Mouse (Mus musculus): Measurements from ENCODE around the gene Fcrl1. TPM values are rescaled to one million over a fixed set of nuclear protein-coding genes. Genes with fewer than 3 reads are reported as not detected.

Gene Fcrl1
- 1.0 and 1.3 TPM in 2 replicates for polyA plus RNA-seq (2012; rRNA removed)

DNA sequence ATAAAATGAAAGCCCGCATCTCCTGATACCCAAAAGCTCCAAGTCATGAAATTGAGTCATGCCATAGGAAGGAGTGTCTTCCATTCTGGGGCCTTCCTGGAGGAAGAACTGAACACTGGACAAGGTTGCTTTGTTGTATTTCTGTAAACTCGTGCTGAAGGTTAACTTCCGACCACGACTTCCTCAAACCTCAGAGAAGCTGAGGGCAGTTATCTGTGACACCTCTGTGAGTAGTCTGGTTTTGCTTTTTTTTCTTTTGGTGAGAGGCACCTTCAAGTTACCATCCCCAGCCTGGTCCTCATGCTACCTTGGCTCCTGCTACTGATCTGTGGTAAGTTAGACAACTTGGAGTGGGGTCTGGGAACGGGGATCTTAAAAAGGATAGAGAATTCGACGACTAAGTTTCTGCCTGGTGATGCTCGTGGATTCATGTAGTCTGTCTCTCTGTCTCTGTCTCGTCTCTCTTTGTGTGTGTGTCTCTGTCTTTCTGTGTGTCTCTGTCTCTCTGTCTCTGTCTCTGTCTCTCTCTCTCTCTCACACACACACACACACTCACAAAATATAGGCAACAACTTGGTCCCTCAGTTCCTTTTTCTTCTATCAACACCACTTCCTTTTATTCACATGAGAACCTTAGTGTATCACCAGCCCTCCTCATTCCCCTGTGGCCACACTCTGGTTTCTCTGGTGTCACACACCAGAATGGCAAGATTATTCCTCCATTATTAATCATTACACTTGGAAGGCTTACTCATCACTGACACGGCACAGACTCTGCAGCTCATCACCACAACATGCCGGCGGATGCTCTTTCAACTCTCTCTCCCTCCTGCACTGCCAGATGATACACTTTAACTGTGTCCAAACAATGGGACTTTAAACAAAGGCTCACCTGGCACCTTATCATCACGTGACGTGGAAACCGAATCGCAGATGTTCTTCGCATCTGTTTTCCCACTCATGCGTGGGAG is at the start of gene Fcrl1:
Gene Fcrl1, plus strand, starts transcription at position 193 of the 971 bp plus-strand sequence.

DNA sequence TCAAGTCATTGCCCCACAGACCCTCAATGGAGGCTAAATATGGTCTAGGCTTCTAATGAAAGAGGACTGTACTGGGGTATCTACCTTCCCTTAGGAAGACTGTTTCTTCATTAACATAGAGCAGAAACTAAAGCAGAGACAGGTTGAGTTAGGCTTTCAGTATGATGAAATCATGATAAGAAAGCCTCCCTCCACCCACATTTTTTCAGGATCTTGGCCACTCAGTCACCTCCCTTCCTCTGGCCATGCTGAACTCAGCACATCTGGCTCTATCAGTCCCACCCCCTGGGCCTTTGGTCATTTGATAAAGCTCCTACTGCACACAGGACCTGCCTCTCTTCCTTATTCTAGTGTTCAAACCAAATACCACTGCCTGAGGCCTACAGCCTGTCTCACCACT is 18.6 kb upstream of the Fcrl1 start, which contains the start of gene Cd5l:
Gene Cd5l, plus strand, starts transcription at position 301 of the 400 bp plus-strand sequence.

DNA sequence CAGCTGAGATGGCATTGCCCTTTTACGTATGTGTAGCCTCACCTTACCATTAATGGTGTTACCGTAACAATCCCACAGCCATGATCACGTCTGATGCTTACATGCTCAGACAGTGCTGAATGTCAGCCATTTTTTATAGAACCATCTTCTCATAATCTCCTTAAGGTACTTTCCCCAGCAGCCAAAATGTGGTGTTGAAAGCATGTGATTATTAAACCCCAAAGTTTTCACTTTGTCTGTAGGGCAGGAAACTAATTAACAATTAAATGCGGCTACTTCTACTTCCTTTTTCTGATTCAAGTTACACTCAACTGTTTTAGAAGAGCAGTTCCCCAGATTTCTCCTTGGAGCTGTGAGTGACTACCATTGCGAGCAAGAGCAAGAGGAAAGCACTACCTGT is 59.3 kb downstream of the Fcrl1 start, which contains the start of gene Fcrl5:
Gene Fcrl5, plus strand, starts transcription at position 295 of the 400 bp plus-strand sequence.

Other genes with a start within 250 kb of the Fcrl1 start
- gene Kirrel, start 201.6 kb upstream of the Fcrl1 start, polyA plus RNA-seq (2012; rRNA removed), result 6.2 and 6.5 TPM in 2 replicates
- 3.5 and 4.7 TPM in 2 replicates for gene Fcrls, start 112.6 kb upstream of the Fcrl1 start, polyA plus RNA-seq (2012; rRNA removed)
- gene Cd5l, start 18.5 kb upstream of the Fcrl1 start, polyA plus RNA-seq (2012; rRNA removed), result 0.05 and 0.10 TPM in 2 replicates
- 0.08 TPM in 1 of 2 replicates, not detected in the other for gene Fcrl5, start 59.4 kb downstream of the Fcrl1 start, polyA plus RNA-seq (2012; rRNA removed)
- gene Etv3, start 149.0 kb downstream of the Fcrl1 start, polyA plus RNA-seq (2012; rRNA removed), result 18.5 and 21.3 TPM in 2 replicates
- 33.8 and 38.8 TPM in 2 replicates for gene Arhgef11, start 241.2 kb downstream of the Fcrl1 start, polyA plus RNA-seq (2012; rRNA removed)